Mouse (Mus musculus) megakaryocyte, embryonic 14.5 days (primary cell): ENCODE results near the gene Hmox1.

Source experiments
- FLI1 ChIP-seq: IDR thresholded peaks from 2 replicates; pipeline ENCODE4 v1.6.1; 2012; ENCODE audit warnings: low read length, inconsistent platforms, mixed read lengths
- GATA1 ChIP-seq: IDR thresholded peaks from 3 replicates; pipeline ENCODE4 v1.6.1; 2012; ENCODE audit warnings: mixed read lengths, low read length, inconsistent platforms, borderline replicate concordance

DNA sequence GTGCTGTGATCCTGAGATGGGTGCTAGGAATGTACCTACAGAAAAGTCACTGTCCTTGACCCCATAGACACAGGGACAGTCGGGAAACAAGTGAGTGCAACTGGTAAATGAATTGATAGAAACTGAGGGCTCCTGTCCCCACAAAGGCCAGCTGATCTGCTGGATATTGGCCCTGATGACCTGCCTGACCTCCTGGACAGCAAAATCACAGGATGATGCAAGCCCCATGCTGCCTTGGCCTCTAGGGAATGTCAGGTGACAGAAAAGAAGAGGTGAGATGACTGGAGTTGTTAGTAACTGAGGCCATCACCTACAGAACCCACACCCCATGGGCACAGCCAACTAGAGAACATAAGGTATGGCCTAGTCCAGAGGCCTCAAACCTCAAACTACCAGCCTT is 15.2 kb upstream of the Hmox1 start:
- TF ChIP-seq GATA1 = no peak
- no peak for TF ChIP-seq FLI1
